In genomic region chr2:3493833-3494409, GRCm38 (mm10) we compare ENCODE assay signal across 15 mouse cellular contexts. TPM values are rescaled to one million over a fixed set of nuclear protein-coding genes. Genes with fewer than 3 reads are reported as not detected.
"Had no signal": no experiment of that assay in that cellular context is flagged by ENCODE, and none has a peak within 500 bp of the region (broad histone marks: within the 10 kb centered on the region; RNA-seq: fewer than 3 reads in every experiment).

No protein-coding gene starts in this region.

- ATAC-seq: intestine, embryonic 16.5 days; midbrain, embryonic 13.5 days had no signal

- DNase-seq: kidney, adult 2 months; kidney, postnatal 14 days; lung, postnatal 14 days; right cerebral cortex, adult 18-20 months; right cerebral cortex, postnatal 25 days; thymus, postnatal 4 days had no signal

- H3K4me2 ChIP-seq: kidney, embryonic 15.5 days; limb, embryonic 15.5 days; lung, embryonic 15.5 days; midbrain, embryonic 13.5 days had no signal

- H3K27ac ChIP-seq: kidney, embryonic 15.5 days; left cerebral cortex, adult 2 months; limb, embryonic 15.5 days; lung, embryonic 15.5 days; macrophage; midbrain, embryonic 13.5 days; stomach, postnatal 0 days had no signal

- H3K4me3 ChIP-seq: kidney, embryonic 15.5 days; left cerebral cortex, adult 2 months; limb, embryonic 15.5 days; lung, embryonic 15.5 days; midbrain, embryonic 13.5 days had no signal

- H3K9ac ChIP-seq: kidney, embryonic 15.5 days; limb, embryonic 15.5 days; lung, embryonic 15.5 days; midbrain, embryonic 13.5 days had no signal

- H3K4me1 ChIP-seq: kidney, embryonic 15.5 days; limb, embryonic 15.5 days; lung, embryonic 15.5 days; midbrain, embryonic 13.5 days had no signal

- H3K9me3 ChIP-seq: kidney, embryonic 15.5 days; limb, embryonic 15.5 days; lung, embryonic 15.5 days; midbrain, embryonic 13.5 days had no signal

- H3K27me3 ChIP-seq: kidney, embryonic 15.5 days; limb, embryonic 15.5 days; lung, embryonic 15.5 days; midbrain, embryonic 13.5 days had no signal

RNA-seq across cellular contexts. Expression of gene Cdnf, which starts 18.9 kb away (rescaled TPM):
- polyA plus RNA-seq: limb, embryonic 11.5 days had no signal
